Mouse (Mus musculus): ENCODE data around the gene Vav2. TPM values are rescaled to one million over a fixed set of nuclear protein-coding genes. Genes with fewer than 3 reads are reported as not detected.

Gene Vav2
- polyA plus RNA-seq, 1 experiment from 2014 or later, result 13.9 TPM

DNA sequence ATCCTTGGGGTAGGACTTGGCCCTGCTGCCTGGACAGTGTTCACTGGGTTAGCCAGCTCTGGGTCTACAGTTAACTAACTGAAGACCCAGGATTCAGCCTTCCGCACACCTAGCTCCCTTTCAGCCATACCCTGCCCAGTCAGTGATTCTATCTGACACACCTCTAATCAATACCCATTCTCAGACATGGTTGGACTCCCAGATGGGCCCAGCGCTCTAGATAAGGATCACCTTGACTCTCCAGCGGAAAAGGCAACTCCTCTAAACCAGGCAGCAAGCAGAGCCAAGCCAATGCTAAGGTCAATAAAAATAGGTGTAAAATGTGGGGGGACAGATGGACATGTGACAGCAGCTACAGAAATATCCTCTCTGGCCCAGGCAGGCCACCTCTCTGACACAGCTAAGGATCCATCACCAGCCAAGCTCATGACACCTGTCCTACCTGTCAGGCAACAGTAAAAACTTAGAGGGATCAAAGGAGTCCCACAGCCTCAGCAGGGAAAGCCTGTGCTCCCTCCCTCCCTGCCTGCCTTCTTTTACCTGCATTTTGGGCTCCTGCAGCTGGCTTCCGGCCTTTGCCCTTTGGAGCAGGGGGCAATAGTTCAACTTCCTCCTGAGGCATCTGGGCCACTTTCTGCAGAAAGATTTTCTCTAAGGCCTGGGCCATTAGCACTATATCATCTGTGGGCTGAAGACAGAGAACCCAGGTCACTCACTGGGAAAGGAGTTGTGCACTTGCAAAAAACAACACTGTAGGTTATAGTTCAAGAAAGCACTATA is 35.2 kb upstream of the Vav2 start:
- H3K9me3 ChIP-seq, result no peaks in the 10 kb centered on the region
- no peak overlapping the region for H3K4me2 ChIP-seq
- no peak overlapping the region for H3K9ac ChIP-seq
- H3K4me3 ChIP-seq, result no peak overlapping the region
- WGBS, result 99% methylated on average over 4 of the region's 4 CpGs
- no peak overlapping the region for H3K27ac ChIP-seq
- H3K36me3 ChIP-seq (replicated peaks), result peaks cover 57% of the 10 kb centered on the region
- H3K4me1 ChIP-seq, result no peaks in the 10 kb centered on the region
- H3K27me3 ChIP-seq (replicated peaks), result no peaks in the 10 kb centered on the region
- ATAC-seq (replicated peaks), result no peak

GRCm38 (mm10) chr2:27460651-27461050 is 33.8 kb upstream of the Vav2 start:
- no peak for ATAC-seq (replicated peaks)
- Histone ChIP-seq H3K27ac (no peak overlapping the region), H3K27me3 (replicated peaks) (no peaks in the 10 kb centered on the region), H3K4me2 (no peak overlapping the region), H3K4me1 (no peaks in the 10 kb centered on the region), H3K9ac (no peak overlapping the region), H3K36me3 (replicated peaks) (peaks cover 71% of the 10 kb centered on the region), H3K9me3 (no peaks in the 10 kb centered on the region), H3K4me3 (no peak overlapping the region)
- 71% methylated on average over 9 of the region's 9 CpGs for WGBS

- Histone ChIP-seq H3K4me3 (no peak overlapping the region), H3K4me2 (no peak overlapping the region), H3K9ac (no peak overlapping the region), H3K27me3 (replicated peaks) (no peaks in the 10 kb centered on the region), H3K9me3 (no peaks in the 10 kb centered on the region), H3K36me3 (replicated peaks) (peaks cover 72% of the 10 kb centered on the region), H3K4me1 (no peaks in the 10 kb centered on the region), H3K27ac (no peak overlapping the region)
- ATAC-seq (replicated peaks), result no peak
- 87% methylated on average over 5 of the region's 5 CpGs for WGBS
Measured at GRCm38 (mm10) chr2:27460163-27460562, 33.3 kb upstream of the Vav2 start.

- H3K36me3 ChIP-seq (replicated peaks), result peaks cover 75% of the 10 kb centered on the region
- no peaks in the 10 kb centered on the region for H3K4me1 ChIP-seq
- H3K4me3 ChIP-seq, result no peak overlapping the region
- H3K9ac ChIP-seq, result no peak overlapping the region
- no peak overlapping the region for H3K4me2 ChIP-seq
- H3K27me3 ChIP-seq (replicated peaks), result no peaks in the 10 kb centered on the region
- ATAC-seq (replicated peaks), result no peak
- WGBS, result 91% methylated on average over 7 of the region's 7 CpGs
- H3K9me3 ChIP-seq, result no peaks in the 10 kb centered on the region
- no peak overlapping the region for H3K27ac ChIP-seq
Measured at GRCm38 (mm10) chr2:27459735-27460134, 32.9 kb upstream of the Vav2 start.

DNA sequence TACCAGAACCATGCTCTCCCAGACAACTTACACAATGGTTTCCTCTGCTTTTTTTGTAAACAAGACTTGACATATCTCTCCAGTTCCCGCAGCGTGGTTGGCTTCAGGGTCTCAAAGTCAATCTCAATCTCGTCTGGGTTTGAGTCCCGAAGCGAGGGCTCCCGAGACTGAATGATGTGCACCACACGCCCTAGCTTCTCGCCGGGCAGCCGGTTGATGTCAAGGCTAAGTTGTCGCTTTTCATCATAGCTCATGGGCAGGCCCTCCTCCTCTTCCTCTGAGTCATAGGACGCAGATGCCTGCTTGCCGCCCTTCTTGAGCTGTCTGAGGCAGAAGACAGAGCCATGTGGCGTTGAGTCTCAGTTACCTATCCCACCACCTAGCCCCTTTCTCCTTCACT is 23.4 kb upstream of the Vav2 start:
- Histone ChIP-seq H3K27me3 (replicated peaks) (no peaks in the 10 kb centered on the region), H3K4me2 (no peak overlapping the region), H3K27ac (no peak overlapping the region), H3K4me1 (no peaks in the 10 kb centered on the region), H3K4me3 (no peak overlapping the region), H3K9me3 (no peaks in the 10 kb centered on the region), H3K9ac (no peak overlapping the region), H3K36me3 (replicated peaks) (peaks cover 76% of the 10 kb centered on the region)
- 93% methylated on average over 14 of the region's 14 CpGs for WGBS
- ATAC-seq (replicated peaks), result no peak

GRCm38 (mm10) chr2:27447782-27448181 is 20.9 kb upstream of the Vav2 start:
- no peak overlapping the region for H3K4me2 ChIP-seq
- H3K36me3 ChIP-seq (replicated peaks), result peaks cover 61% of the 10 kb centered on the region
- H3K4me3 ChIP-seq, result no peak overlapping the region
- H3K9ac ChIP-seq, result no peak overlapping the region
- no peak for ATAC-seq (replicated peaks)
- 89% methylated on average over 5 of the region's 5 CpGs for WGBS
- H3K27ac ChIP-seq, result no peak overlapping the region
- H3K4me1 ChIP-seq, result peaks cover 12% of the 10 kb centered on the region
- no peaks in the 10 kb centered on the region for H3K27me3 ChIP-seq (replicated peaks)
- H3K9me3 ChIP-seq, result no peaks in the 10 kb centered on the region

DNA sequence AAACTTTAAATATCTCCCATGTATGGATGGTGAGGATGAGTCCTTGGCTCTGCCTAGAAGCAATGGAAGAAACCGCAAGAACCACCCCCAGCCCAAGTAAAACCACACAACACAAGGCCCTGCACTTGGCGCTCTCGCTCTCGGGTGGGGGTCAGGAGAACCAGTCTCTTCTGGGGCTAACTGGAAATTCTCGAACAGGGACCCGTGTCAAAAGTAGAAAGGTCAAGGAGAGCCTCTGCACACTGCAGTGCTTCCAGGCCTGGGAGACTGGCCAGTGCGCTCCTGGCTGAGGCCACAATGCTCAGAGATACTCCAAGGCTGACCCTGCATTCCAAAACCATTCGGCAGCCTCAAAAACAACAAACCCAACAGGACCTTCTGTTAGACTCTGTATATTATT is 20.0 kb upstream of the Vav2 start:
- H3K4me2 ChIP-seq, result no peak overlapping the region
- no peak for ATAC-seq (replicated peaks)

GRCm38 (mm10) chr2:27445910-27446309 is 19.1 kb upstream of the Vav2 start:
- Histone ChIP-seq H3K27ac (no peak overlapping the region), H3K9me3 (no peaks in the 10 kb centered on the region), H3K4me3 (no peak overlapping the region), H3K27me3 (replicated peaks) (no peaks in the 10 kb centered on the region), H3K4me2 (no peak overlapping the region), H3K9ac (no peak overlapping the region), H3K4me1 (peaks cover 15% of the 10 kb centered on the region), H3K36me3 (replicated peaks) (peaks cover 47% of the 10 kb centered on the region)
- ATAC-seq (replicated peaks), result no peak
- 93% methylated on average over 3 of the region's 3 CpGs for WGBS

More for the DNA sequence above, 20.0 kb upstream of the Vav2 start:
- H3K27me3 ChIP-seq (replicated peaks), result no peaks in the 10 kb centered on the region
- no peak overlapping the region for H3K9ac ChIP-seq
- H3K27ac ChIP-seq, result no peak overlapping the region
- H3K9me3 ChIP-seq, result no peaks in the 10 kb centered on the region
- peaks cover 56% of the 10 kb centered on the region for H3K36me3 ChIP-seq (replicated peaks)
- WGBS, result 89% methylated on average over 8 of the region's 8 CpGs
- no peak overlapping the region for H3K4me3 ChIP-seq
- H3K4me1 ChIP-seq, result peaks cover 13% of the 10 kb centered on the region

- H3K9me3 ChIP-seq, result no peaks in the 10 kb centered on the region
- peak overlapping the region; percentile 66 for H3K4me2 ChIP-seq
- peaks cover 15% of the 10 kb centered on the region for H3K4me1 ChIP-seq
- WGBS, result 72% methylated on average over 5 of the region's 5 CpGs
- H3K27ac ChIP-seq, result no peak overlapping the region
- H3K4me3 ChIP-seq, result peak overlapping the region; percentile 53
- ATAC-seq (replicated peaks), result no peak
- H3K9ac ChIP-seq, result 0 out of 2 replicates have a peak overlapping the region, but pooled peaks have one; percentile 75
- H3K27me3 ChIP-seq (replicated peaks), result no peaks in the 10 kb centered on the region
- peaks cover 23% of the 10 kb centered on the region for H3K36me3 ChIP-seq (replicated peaks)
Measured at GRCm38 (mm10) chr2:27443450-27443708, 16.5 kb upstream of the Vav2 start.

DNA sequence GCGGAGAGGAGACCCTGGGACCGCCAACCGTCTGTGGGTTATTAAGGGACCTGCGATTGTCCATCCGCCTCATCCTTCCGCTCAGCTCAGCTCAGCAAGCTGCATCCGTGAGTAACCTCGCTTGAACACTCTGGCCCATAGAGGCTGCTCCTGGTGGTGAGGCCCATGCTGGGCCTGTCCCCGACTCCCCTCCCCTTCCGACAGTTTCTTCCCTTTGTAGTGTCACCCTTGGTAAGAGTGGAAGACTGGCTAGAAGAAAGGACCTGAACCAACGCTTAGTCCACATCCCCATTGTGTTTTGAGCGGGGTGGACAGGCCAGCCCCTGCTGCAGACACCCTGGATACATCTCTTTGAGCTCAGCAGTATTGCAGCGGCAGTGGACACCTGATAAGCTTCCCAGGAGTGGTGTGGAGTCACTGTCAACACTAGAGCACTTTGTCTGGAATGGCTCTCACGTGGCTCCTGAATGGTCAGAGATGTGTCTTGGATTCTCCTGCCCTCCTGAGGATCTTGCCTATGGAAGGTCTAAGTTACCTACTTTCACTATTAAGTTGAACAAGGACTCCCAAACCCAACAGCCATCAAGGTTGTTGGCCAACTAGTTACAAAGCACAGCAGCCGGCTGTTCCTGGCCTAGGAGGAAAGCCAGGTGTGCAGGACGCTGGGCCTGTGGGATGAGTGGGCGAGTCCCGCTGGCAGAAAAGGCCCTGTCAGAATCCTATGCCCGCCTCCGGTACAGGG is 16.0 kb upstream of the Vav2 start:
- H3K4me3 ChIP-seq, result peak overlapping the region; percentile 53
- peaks cover 15% of the 10 kb centered on the region for H3K4me1 ChIP-seq
- H3K4me2 ChIP-seq, result peak overlapping the region; percentile 66
- peak overlapping the region; percentile 75 for H3K9ac ChIP-seq
- ATAC-seq (replicated peaks), result peak; percentile 74
- peak overlapping the region; percentile 86 for H3K27ac ChIP-seq
- no peaks in the 10 kb centered on the region for H3K27me3 ChIP-seq (replicated peaks)
- peaks cover 18% of the 10 kb centered on the region for H3K36me3 ChIP-seq (replicated peaks)
- WGBS, result 33% methylated on average over 20 of the region's 20 CpGs
- H3K9me3 ChIP-seq, result no peaks in the 10 kb centered on the region

GRCm38 (mm10) chr2:27441767-27442707 is 15.2 kb upstream of the Vav2 start, which contains the start of gene Brd3os:
Gene Brd3os, plus strand, starts transcription at chr2:27442324.
- Histone ChIP-seq H3K4me3 (peak within 1 kb of the TSS; percentile 53), H3K9me3 (no peaks in the 10 kb centered on the region), H3K27ac (peak within 1 kb of the TSS; percentile 86), H3K36me3 (replicated peaks) (peaks cover 12% of the 10 kb centered on the region), H3K27me3 (replicated peaks) (no peaks in the 10 kb centered on the region), H3K9ac (peak within 1 kb of the TSS; percentile 75), H3K4me1 (peaks cover 15% of the 10 kb centered on the region), H3K4me2 (peak within 1 kb of the TSS; percentile 66)
- whole genome bisulfite sequencing, result under 1% methylated on average over 36 of the region's 36 CpGs
- ATAC-seq (replicated peaks), result peak; percentile 92

GRCm38 (mm10) chr2:27438281-27438680 is 11.4 kb upstream of the Vav2 start:
- H3K36me3 ChIP-seq (replicated peaks), result no peaks in the 10 kb centered on the region
- H3K4me3 ChIP-seq, result no peak overlapping the region
- ATAC-seq (replicated peaks), result no peak
- H3K27ac ChIP-seq, result no peak overlapping the region
- H3K4me2 ChIP-seq, result no peak overlapping the region
- H3K27me3 ChIP-seq (replicated peaks), result no peaks in the 10 kb centered on the region
- no peaks in the 10 kb centered on the region for H3K9me3 ChIP-seq
- H3K9ac ChIP-seq, result no peak overlapping the region
- H3K4me1 ChIP-seq, result peaks cover 9% of the 10 kb centered on the region
- WGBS, result 29% methylated on average over 11 of the region's 11 CpGs

Measured in midbrain, embryonic 15.5 days (tissue).